8 mouse cellular contexts compared by ENCODE assay signal in genomic region chr7:25754738-25755467, GRCm38 (mm10). TPM values are rescaled to one million over a fixed set of nuclear protein-coding genes. Genes with fewer than 3 reads are reported as not detected.
DNase-seq lines count a peak whose midpoint lies in the region; ATAC-seq lines count a peak whose summit lies in the region.

TSS of gene Hnrnpul1 (minus strand) at chr7:25754757.

- peak within 1 kb of the TSS; percentile 99 for H3K4me2 ChIP-seq in hindbrain, embryonic 14.5 days (replicated peaks)

- DNase-seq in R1 (ENCODE audit: low read depth, low spot score) = peak; percentile 100
- DNase-seq in cerebellum, postnatal 25 days = peak; percentile 99
- DNase-seq in frontal cortex, postnatal 25 days (ENCODE audit: low spot score in 2 of 2) = peak; percentile 100
- DNase-seq in hindbrain, embryonic 14.5 days (ENCODE audit: low spot score) = peak; percentile 99
- DNase-seq in layer of hippocampus, postnatal 36 days = peak; percentile 100
- peak; percentile 99 for DNase-seq in lung, postnatal 36 days
- DNase-seq in retina, postnatal 1 day = peak; percentile 100
- DNase-seq in urinary bladder, adult 18-20 months (ENCODE audit: low spot score in 2 of 2) = peak; percentile 95 to 98

- H3K9me3 ChIP-seq in hindbrain, embryonic 14.5 days (ENCODE audit: control insufficient read depth, low read length) = no peaks in the 10 kb centered on the region

- peak within 1 kb of the TSS; percentile 96 for H3K4me3 ChIP-seq in hindbrain, embryonic 14.5 days (replicated peaks; ENCODE audit: low read length)

- peak within 1 kb of the TSS; percentile 97 for H3K9ac ChIP-seq in hindbrain, embryonic 14.5 days

- H3K27me3 ChIP-seq in hindbrain, embryonic 14.5 days (ENCODE audit: control insufficient read depth, insufficient read depth, low read length) = no peaks in the 10 kb centered on the region

- H3K4me1 ChIP-seq in hindbrain, embryonic 14.5 days (replicated peaks; ENCODE audit: control insufficient read depth, insufficient read depth, low read length) = peaks cover 17% of the 10 kb centered on the region

- peaks cover 20% of the 10 kb centered on the region for H3K36me3 ChIP-seq in hindbrain, embryonic 14.5 days (replicated peaks; ENCODE audit: control insufficient read depth, insufficient read depth)

- under 1% methylated on average over 55 of the region's 55 CpGs for WGBS in hindbrain, embryonic 14.5 days

- peak within 1 kb of the TSS; percentile 99 for H3K27ac ChIP-seq in hindbrain, embryonic 14.5 days

- ATAC-seq in hindbrain, embryonic 14.5 days (ENCODE audit: low FRiP score) = peak; percentile 95

RNA-seq across cellular contexts. Expression of gene Hnrnpul1, which starts in this region (rescaled TPM):
- polyA plus RNA-seq in hindbrain, embryonic 14.5 days (2014; fragmentation: Nextera tagmentation; extraction: Ambion mirVana) = 54.7 and 55.2 TPM in 2 replicates
- total RNA-seq in layer of hippocampus, postnatal 36 days (2021) = 100 to 1,000 TPM; 100 to 108 TPM

Comparison
In these comparisons a context has a peak if more than half of its experiments do, and no peak if none do; other contexts are left out.
1. Peak in every context shown above with its lines: DNase-seq, ATAC-seq, H3K4me3 ChIP-seq and H3K27ac ChIP-seq.